Mouse (Mus musculus) hindbrain, embryonic 15.5 days (tissue): Measurements from ENCODE around the gene Tmem223. TPM values are rescaled to one million over a fixed set of nuclear protein-coding genes. Genes with fewer than 3 reads are reported as not detected.
"Not testable (repeated sequence)": the region's sequence is repeated elsewhere in the genome, so short reads cannot be mapped to it uniquely, and the experiment has no call there.

Experiments
- ATAC-seq: fragments of 200-750 bp; cut with Nextera tagmentation; 2 replicates; pipeline ENCODE4 v1.8.0; 2017; ENCODE audit warnings: low read depth, moderate number of reproducible peaks, moderate TSS enrichment; ENCODE audit not compliant: low FRiP score
- H3K27ac ChIP-seq: fragments of 300-500 bp; sonication (generic); replicated peaks from 2 replicates; pipeline ENCODE4 v1.5.1; 2015; ENCODE audit warnings: mild to moderate bottlenecking, inconsistent platforms
- H3K27me3 ChIP-seq: fragments of 300-500 bp; sonication (generic); 2 replicates; pipeline ENCODE4 v1.6.1; 2015; ENCODE audit warnings: control low read depth, inconsistent platforms
- H3K36me3 ChIP-seq: fragments of 300-500 bp; sonication (generic); 2 replicates; pipeline ENCODE4 v1.6.1; 2015; ENCODE audit warnings: control low read depth, inconsistent platforms
- H3K4me1 ChIP-seq: fragments of 300-500 bp; sonication (generic); replicated peaks from 2 replicates; pipeline ENCODE4 v1.6.1; 2015; ENCODE audit warnings: control low read depth, inconsistent platforms
- H3K4me2 ChIP-seq: fragments of 300-500 bp; sonication (generic); 2 replicates; pipeline ENCODE4 v1.6.1; 2015; ENCODE audit warnings: moderate library complexity, mild to moderate bottlenecking, inconsistent platforms
- H3K4me3 ChIP-seq: fragments of 300-500 bp; sonication (generic); 2 replicates; pipeline ENCODE4 v1.5.1; 2015; ENCODE audit warnings: mild to moderate bottlenecking, inconsistent platforms
- H3K9ac ChIP-seq: fragments of 300-500 bp; sonication (generic); 2 replicates; pipeline ENCODE4 v1.6.1; 2015; ENCODE audit warnings: inconsistent platforms
- H3K9me3 ChIP-seq: fragments of 300-500 bp; sonication (generic); 2 replicates; pipeline ENCODE4 v1.6.1; 2016; ENCODE audit warnings: control low read depth, inconsistent platforms
- WGBS: fragments of 180-500 bp; shearing (Covaris S2); methylation state at CpG from one replicate; pipeline ENCODE4 v1.1.7; 2015; 5-methylcytosine and 5-hydroxymethylcytosine counted together
- polyA plus RNA-seq: library from polyadenylated mRNA; unstranded; fragments of >200 nt; fragmentation: Nextera tagmentation; extraction: Ambion mirVana; gene quantifications from 2 replicates; pipeline ENCODE4 v1.2.1, GENCODE M21; 2015

Tmem223 gene
- polyA plus RNA-seq, 1 experiment from 2014 or later = 213 TPM

- H3K9me3 ChIP-seq, H3K27me3 ChIP-seq, H3K4me3 ChIP-seq, H3K4me2 ChIP-seq, H3K9ac ChIP-seq, H3K27ac ChIP-seq, ATAC-seq: not testable (repeated sequence)
- Histone ChIP-seq H3K4me1 (peaks cover 15% of the 10 kb centered on the region), H3K36me3 (peaks cover 28% of the 10 kb centered on the region)
- WGBS = 41% methylated on average over 3 of the region's 3 CpGs
Observed at GRCm38 (mm10) chr19:8728335-8729099, 42.3 kb upstream of the Tmem223 start.

- 80% methylated on average over 3 of the region's 3 CpGs for WGBS
- Histone ChIP-seq H3K4me2 (no peak overlapping the region), H3K9me3 (no peaks in the 10 kb centered on the region), H3K27me3 (no peaks in the 10 kb centered on the region), H3K27ac (no peak overlapping the region), H3K36me3 (peaks cover 12% of the 10 kb centered on the region), H3K4me3 (no peak overlapping the region), H3K9ac (no peak overlapping the region), H3K4me1 (peaks cover 17% of the 10 kb centered on the region)
- ATAC-seq = no peak
Observed at GRCm38 (mm10) chr19:8734334-8734733, 36.5 kb upstream of the Tmem223 start.

- Histone ChIP-seq H3K27ac (peak within 1 kb of the TSS; percentile 80), H3K4me3 (peak within 1 kb of the TSS; percentile 78), H3K36me3 (peaks cover 23% of the 10 kb centered on the region), H3K4me1 (peaks cover 21% of the 10 kb centered on the region), H3K9me3 (no peaks in the 10 kb centered on the region), H3K4me2 (peak within 1 kb of the TSS; percentile 64), H3K9ac (peak within 1 kb of the TSS; percentile 57), H3K27me3 (no peaks in the 10 kb centered on the region)
- WGBS = under 1% methylated on average over 32 of the region's 32 CpGs
- peak; percentile 94 for ATAC-seq
Observed at GRCm38 (mm10) chr19:8735389-8736159, 35.2 kb upstream of the Tmem223 start, which contains the start of gene Wdr74. TSS of gene Wdr74 (plus strand) at chr19:8735827.

GRCm38 (mm10) chr19:8736160-8736467, 34.7 kb upstream of the Tmem223 start:
- Histone ChIP-seq H3K4me1 (peaks cover 26% of the 10 kb centered on the region), H3K27me3 (no peaks in the 10 kb centered on the region), H3K36me3 (peaks cover 23% of the 10 kb centered on the region), H3K9ac (peak overlapping the region; percentile 57), H3K4me3 (peak overlapping the region; percentile 78), H3K27ac (peak overlapping the region; percentile 80), H3K4me2 (peak overlapping the region; percentile 64), H3K9me3 (no peaks in the 10 kb centered on the region)
- WGBS = 4% methylated on average over 11 of the region's 11 CpGs
- ATAC-seq = peak; percentile 27

- 94% methylated on average over 7 of the region's 7 CpGs for WGBS
- Histone ChIP-seq H3K36me3 (peaks cover 32% of the 10 kb centered on the region), H3K9me3 (no peaks in the 10 kb centered on the region), H3K27ac (no peak overlapping the region), H3K9ac (no peak overlapping the region), H3K4me3 (no peak overlapping the region), H3K27me3 (no peaks in the 10 kb centered on the region), H3K4me1 (peaks cover 42% of the 10 kb centered on the region), H3K4me2 (no peak overlapping the region)
- ATAC-seq = no peak
Observed at GRCm38 (mm10) chr19:8738911-8739310, 31.9 kb upstream of the Tmem223 start.

GRCm38 (mm10) chr19:8739646-8740045, 31.1 kb upstream of the Tmem223 start:
- no peaks in the 10 kb centered on the region for H3K27me3 ChIP-seq
- peaks cover 38% of the 10 kb centered on the region for H3K36me3 ChIP-seq
- H3K9me3 ChIP-seq = no peaks in the 10 kb centered on the region
- no peak overlapping the region for H3K4me2 ChIP-seq
- ATAC-seq = no peak
- 92% methylated on average over 6 of the region's 6 CpGs for WGBS
- H3K4me1 ChIP-seq = peaks cover 42% of the 10 kb centered on the region
- H3K27ac ChIP-seq = no peak overlapping the region
- H3K4me3 ChIP-seq = no peak overlapping the region
- H3K9ac ChIP-seq = no peak overlapping the region

- Histone ChIP-seq H3K27ac (peak within 1 kb of the TSS; percentile 96), H3K4me1 (peaks cover 36% of the 10 kb centered on the region), H3K9me3 (no peaks in the 10 kb centered on the region), H3K4me3 (peak within 1 kb of the TSS; percentile 78), H3K27me3 (no peaks in the 10 kb centered on the region), H3K36me3 (peaks cover 48% of the 10 kb centered on the region), H3K4me2 (peak within 1 kb of the TSS; percentile 91), H3K9ac (peak within 1 kb of the TSS; percentile 65)
- ATAC-seq = no peak
- 68% methylated on average over 14 of the region's 14 CpGs for WGBS
Observed at GRCm38 (mm10) chr19:8740603-8741002, 30.2 kb upstream of the Tmem223 start, which contains the start of gene 1700092M07Rik. TSS of gene 1700092M07Rik (plus strand) at chr19:8740718.

GRCm38 (mm10) chr19:8741243-8741869, 29.4 kb upstream of the Tmem223 start, which contains the start of gene Stx5a:
TSS of gene Stx5a (plus strand) at chr19:8741413.
- Histone ChIP-seq H3K27ac (peak within 1 kb of the TSS; percentile 96), H3K36me3 (peaks cover 55% of the 10 kb centered on the region), H3K9me3 (no peaks in the 10 kb centered on the region), H3K9ac (peak within 1 kb of the TSS; percentile 72), H3K4me2 (peak within 1 kb of the TSS; percentile 91), H3K4me1 (peaks cover 33% of the 10 kb centered on the region), H3K27me3 (no peaks in the 10 kb centered on the region), H3K4me3 (peak within 1 kb of the TSS; percentile 78)
- under 1% methylated on average over 36 of the region's 36 CpGs for WGBS
- ATAC-seq = peak; percentile 99

- peaks cover 25% of the 10 kb centered on the region for H3K4me1 ChIP-seq
- peak overlapping the region; percentile 72 for H3K9ac ChIP-seq
- 28% methylated on average over 14 of the region's 14 CpGs for WGBS
- ATAC-seq = no peak
- H3K9me3 ChIP-seq = no peaks in the 10 kb centered on the region
- H3K4me2 ChIP-seq = peak overlapping the region; percentile 91
- H3K4me3 ChIP-seq = peak overlapping the region; percentile 78
- no peaks in the 10 kb centered on the region for H3K27me3 ChIP-seq
- peak overlapping the region; percentile 96 for H3K27ac ChIP-seq
- H3K36me3 ChIP-seq = peaks cover 63% of the 10 kb centered on the region
Observed at GRCm38 (mm10) chr19:8742176-8742575, 28.6 kb upstream of the Tmem223 start.

GRCm38 (mm10) chr19:8745382-8745781, 25.4 kb upstream of the Tmem223 start:
- H3K4me3 ChIP-seq = no peak overlapping the region
- H3K27ac ChIP-seq = no peak overlapping the region
- no peak overlapping the region for H3K4me2 ChIP-seq
- ATAC-seq = no peak
- H3K27me3 ChIP-seq = no peaks in the 10 kb centered on the region
- no peak overlapping the region for H3K9ac ChIP-seq
- H3K4me1 ChIP-seq = peaks cover 24% of the 10 kb centered on the region
- WGBS = 100% methylated on average over 1 of the region's 1 CpGs
- peaks cover 74% of the 10 kb centered on the region for H3K36me3 ChIP-seq
- H3K9me3 ChIP-seq = no peaks in the 10 kb centered on the region

- no peak overlapping the region for H3K9ac ChIP-seq
- H3K9me3 ChIP-seq = no peaks in the 10 kb centered on the region
- peaks cover 11% of the 10 kb centered on the region for H3K4me1 ChIP-seq
- no peaks in the 10 kb centered on the region for H3K27me3 ChIP-seq
- no peak overlapping the region for H3K4me2 ChIP-seq
- H3K36me3 ChIP-seq = peaks cover 89% of the 10 kb centered on the region
- no peak overlapping the region for H3K4me3 ChIP-seq
- WGBS = 82% methylated on average over 2 of the region's 2 CpGs
- ATAC-seq = no peak
- H3K27ac ChIP-seq = no peak overlapping the region
Observed at GRCm38 (mm10) chr19:8747368-8747767, 23.4 kb upstream of the Tmem223 start.

- Histone ChIP-seq H3K27me3 (no peaks in the 10 kb centered on the region), H3K4me2 (peak overlapping the region; percentile 85), H3K9me3 (no peaks in the 10 kb centered on the region), H3K9ac (no peak overlapping the region), H3K36me3 (peaks cover 34% of the 10 kb centered on the region), H3K4me1 (peaks cover 32% of the 10 kb centered on the region), H3K4me3 (peak overlapping the region; percentile 92; the same call in 1 of the 2 replicates), H3K27ac (no peak overlapping the region)
- no peak for ATAC-seq
- WGBS = 79% methylated on average over 3 of the region's 3 CpGs
Observed at GRCm38 (mm10) chr19:8755652-8756051, 15.1 kb upstream of the Tmem223 start.
